Mouse (Mus musculus) heart, adult 2 months (tissue): ENCODE measurements around the gene Gsc2.

Experiments used
- CTCF ChIP-seq: fragments of 200-600 bp; IDR thresholded peaks from 2 replicates; pipeline ENCODE4 v1.8.1; 2022; ENCODE audit warnings: antibody characterized with exemption, mild to moderate bottlenecking, moderate library complexity
- POLR2A ChIP-seq: fragments of 200-500 bp; IDR thresholded peaks from 2 replicates; pipeline ENCODE4 v1.6.1; 2011; ENCODE audit warnings: mild to moderate bottlenecking, low read depth, low read length, control low read depth; ENCODE audit not compliant: insufficient read depth

DNA sequence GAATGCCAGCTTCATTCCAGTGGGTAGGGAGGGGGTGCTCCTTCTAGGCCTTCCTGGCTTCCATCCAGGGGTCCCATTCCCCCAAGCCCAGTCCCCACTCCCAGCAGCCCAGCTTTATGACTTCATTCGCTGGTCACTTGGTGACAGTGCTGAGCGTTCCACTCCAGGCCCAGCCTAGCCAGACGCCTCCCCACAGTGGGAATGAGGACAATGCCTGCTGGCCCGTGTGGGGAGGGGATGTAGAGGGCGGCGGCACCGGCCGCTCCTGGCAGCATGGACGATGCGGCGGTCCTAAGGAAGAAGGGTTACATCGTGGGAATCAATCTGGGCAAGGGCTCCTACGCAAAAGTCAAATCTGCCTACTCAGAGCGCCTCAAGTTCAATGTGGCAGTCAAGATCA is 16.4 kb downstream of the Gsc2 start, which contains the start of the genes Dgcr2 and Tssk2:
- TF ChIP-seq POLR2A (no peak), CTCF (no peak)
